8 mouse cellular contexts compared by ENCODE assay signal in the genomic region with DNA sequence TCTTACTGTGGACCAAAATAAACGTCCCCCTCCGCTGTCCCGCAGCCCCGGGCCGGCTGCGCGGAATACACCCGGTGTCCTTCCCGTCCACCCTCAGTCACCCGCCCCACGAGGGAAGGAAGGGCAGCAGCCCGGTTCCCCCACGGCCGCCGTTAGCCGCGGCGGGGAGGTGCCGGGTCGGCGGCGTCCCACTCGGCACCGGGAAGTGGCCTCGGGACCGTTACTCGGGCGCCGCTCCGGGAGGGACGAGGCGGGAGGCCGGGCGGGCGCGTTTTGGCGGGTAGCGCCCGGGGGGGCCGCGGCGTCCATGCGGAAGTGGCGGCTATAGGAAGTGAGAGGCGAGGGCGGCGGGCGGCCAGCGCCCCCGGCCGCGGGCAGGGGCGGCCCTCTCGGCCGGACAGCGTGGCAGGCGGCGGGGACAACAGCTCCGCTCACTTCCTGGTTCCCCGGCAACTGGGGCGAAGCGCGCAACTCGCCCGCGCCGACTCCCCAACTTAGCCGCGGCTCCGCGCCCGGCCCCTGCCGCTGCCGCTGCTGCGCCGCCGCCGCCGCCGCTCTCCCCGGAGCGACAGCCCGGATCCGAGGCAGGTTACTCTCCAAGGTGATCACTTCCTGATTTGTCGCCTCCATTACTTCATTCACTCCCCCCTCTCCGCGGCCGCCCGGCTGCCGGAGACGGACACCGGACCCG. TPM values are rescaled to one million over a fixed set of nuclear protein-coding genes. Genes with fewer than 3 reads are reported as not detected.
A peak's percentile ranks its signal among the peaks of the same experiment; 100 is the strongest.
DNase-seq lines count a peak whose midpoint lies in the region; ATAC-seq and TF ChIP-seq lines count a peak whose summit lies in the region.

No protein-coding gene starts in this region.

- H3K9me3 ChIP-seq in MEL (replicated peaks; ENCODE audit: insufficient read depth, low read length): no peaks in the 10 kb centered on the region
- no peaks in the 10 kb centered on the region for H3K9me3 ChIP-seq in embryonic facial prominence, embryonic 12.5 days

- TF ChIP-seq CTCF in cerebellum, adult 2 months (IDR thresholded peaks at IDR 0.05; ENCODE audit: borderline replicate concordance, insufficient read depth, low read depth, low read length): no peak
- no peak for TF ChIP-seq CTCF in MEL (IDR thresholded peaks at IDR 0.05 in 2 of 3, conservative IDR thresholded peaks at IDR 0.05 in 1 of 3; ENCODE audit: control insufficient read depth in 1 of 3, insufficient read depth in 1 of 3, low read depth in 2 of 3, low read length in 3 of 3, poor library complexity in 1 of 3, severe bottlenecking in 1 of 3)

- intact Hi-C loops in heart, postnatal 14 days (cut with DNase I): no loop called here

- H3K79me2 ChIP-seq in MEL (ENCODE audit: control insufficient read depth, insufficient read depth, low read length, poor library complexity): peaks cover 51% of the 10 kb centered on the region

- ATAC-seq in embryonic facial prominence, embryonic 12.5 days (ENCODE audit: insufficient number of reproducible peaks, insufficient read depth, low FRiP score, low TSS enrichment): peak; percentile 12; the same call in 1 of the 2 replicates

- H3K36me3 ChIP-seq in MEL (ENCODE audit: control insufficient read depth in 1 of 2, insufficient read depth in 2 of 2, low read length in 2 of 2): peaks cover 0 to 16% of the 10 kb centered on the region in 2 experiments; a peak in 3 of 4 replicates
- no peaks in the 10 kb centered on the region for H3K36me3 ChIP-seq in embryonic facial prominence, embryonic 12.5 days

- no peak for DNase-seq in cerebellum, adult 2 months
- no peak for DNase-seq in cerebellum, adult 9-11 months
- DNase-seq in MEL (ENCODE audit: low read depth, low spot score): peak; percentile 52
- peak; percentile 65 to 75 for DNase-seq in heart, postnatal 14 days
- peak; percentile 28 to 30 for DNase-seq in left cerebral cortex, adult 9 months (ENCODE audit: low spot score in 2 of 2)
- peak; percentile 75 to 84 for DNase-seq in lung, postnatal 4 days
- DNase-seq in spleen, adult 12 weeks (ENCODE audit: low spot score): peak; percentile 57

- no peak for TF ChIP-seq RAD21 in MEL (IDR thresholded peaks at IDR 0.05; ENCODE audit: low read depth, low read length)

- peak overlapping the region; percentile 98 for H3K9ac ChIP-seq in MEL (ENCODE audit: control insufficient read depth, low read depth, low read length, poor library complexity, severe bottlenecking)
- H3K9ac ChIP-seq in embryonic facial prominence, embryonic 12.5 days: peak overlapping the region; percentile 93

- H3K27me3 ChIP-seq in cerebellum, adult 2 months (ENCODE audit: control insufficient read depth, insufficient read depth, low read length): no peaks in the 10 kb centered on the region
- no peaks in the 10 kb centered on the region for H3K27me3 ChIP-seq in MEL (ENCODE audit: control insufficient read depth in 1 of 2, insufficient read depth in 2 of 2, low read length in 2 of 2)
- no peaks in the 10 kb centered on the region for H3K27me3 ChIP-seq in embryonic facial prominence, embryonic 12.5 days

- no peaks in the 10 kb centered on the region for H3K4me1 ChIP-seq in cerebellum, adult 2 months (ENCODE audit: control insufficient read depth, insufficient read depth, low read length)
- H3K4me1 ChIP-seq in MEL (ENCODE audit: control insufficient read depth in 1 of 2, insufficient read depth in 2 of 2, low read length in 2 of 2): peaks cover 2 to 4% of the 10 kb centered on the region in 2 experiments; a peak in 2 of 4 replicates
- peaks cover 7% of the 10 kb centered on the region for H3K4me1 ChIP-seq in embryonic facial prominence, embryonic 12.5 days

- peak overlapping the region; percentile 81 for H3K4me3 ChIP-seq in cerebellum, adult 2 months (replicated peaks; ENCODE audit: insufficient read depth, low read depth, low read length)
- H3K4me3 ChIP-seq in MEL (ENCODE audit: control insufficient read depth in 1 of 2, insufficient read depth in 1 of 2, low read depth in 2 of 2, low read length in 2 of 2): peak overlapping the region; percentile 72 to 95
- peak overlapping the region; percentile 98 for H3K4me3 ChIP-seq in embryonic facial prominence, embryonic 12.5 days

- under 1% methylated on average over 78 of the region's 93 CpGs for WGBS in cerebellum, adult 2 months
- 1% methylated on average over 67 of the region's 93 CpGs for WGBS in embryonic facial prominence, embryonic 12.5 days

- no peak for TF ChIP-seq POLR2A in cerebellum, adult 2 months (IDR thresholded peaks at IDR 0.05; ENCODE audit: borderline replicate concordance, insufficient read depth, low read length)
- no peak; a peak in 1 of 4 replicates for TF ChIP-seq POLR2A in MEL (IDR thresholded peaks at IDR 0.05; ENCODE audit: control insufficient read depth in 1 of 2, insufficient read depth in 1 of 2, low read depth in 1 of 2, low read length in 2 of 2, poor library complexity in 1 of 2)

- no peak for TF ChIP-seq EP300 in MEL (IDR thresholded peaks at IDR 0.05; ENCODE audit: low read depth in 1 of 2, low read length in 2 of 2)

- peak overlapping the region; percentile 42 for H3K27ac ChIP-seq in cerebellum, adult 2 months (ENCODE audit: insufficient read depth, low read length)
- H3K27ac ChIP-seq in MEL (ENCODE audit: control insufficient read depth, low read depth, low read length): peak overlapping the region; percentile 86
- H3K27ac ChIP-seq in embryonic facial prominence, embryonic 12.5 days: peak overlapping the region; percentile 99

- H3K4me2 ChIP-seq in embryonic facial prominence, embryonic 12.5 days (replicated peaks): peak overlapping the region; percentile 68

TF ChIP-seq in MEL, 35 proteins besides CTCF, POLR2A, EP300 and RAD21:
- TF ChIP-seq ZMIZ1 (IDR thresholded peaks at IDR 0.05; ENCODE audit: low read depth, low read length): no peak
- no peak for TF ChIP-seq CHD2 (IDR thresholded peaks at IDR 0.05; ENCODE audit: low read length)
- TF ChIP-seq ELF1 (IDR thresholded peaks at IDR 0.05; ENCODE audit: low read depth, low read length): peak; percentile 52; the same call in 1 of the 2 replicates
- no peak for TF ChIP-seq ZNF384 (IDR thresholded peaks at IDR 0.05; ENCODE audit: low read depth, low read length)

RNA-seq across cellular contexts. Expression of a gene that starts 52.3 kb away (rescaled TPM):
- polyA plus RNA-seq in cerebellum, adult 2 months (2012; rRNA removed): 27.8 and 31.3 TPM in 2 replicates
- 16.4 and 17.8 TPM in 2 replicates for total RNA-seq in MEL (2012; rRNA removed)
- polyA plus RNA-seq in MEL (2012; ENCODE audit: insufficient read depth in 1 of 2, insufficient read length in 2 of 2, low read depth in 1 of 2, low replicate concordance in 2 of 2, missing spikeins in 1 of 2): 10 to 100 TPM in 1 of 2 experiments, not detected in 1; 26.7 TPM
- polyA plus RNA-seq in embryonic facial prominence, embryonic 12.5 days (2016; fragmentation: Nextera tagmentation; extraction: Ambion mirVana): 14.4 and 14.6 TPM in 2 replicates
- total RNA-seq in heart, postnatal 14 days (2021): 10 to 100 TPM; 53.9 to 68.6 TPM

Comparison
In these comparisons a context has a peak if more than half of its experiments do, and no peak if none do; other contexts are left out.
1. DNase-seq: peak in MEL (single experiment), heart, postnatal 14 days (2 of 2), left cerebral cortex, adult 9 months (2 of 2), lung, postnatal 4 days (2 of 2) and spleen, adult 12 weeks (single experiment); none in cerebellum, adult 2 months (0 of 2) and cerebellum, adult 9-11 months (single experiment).
2. H3K27ac ChIP-seq: peak in every context shown above with its lines; median percentile 99 in embryonic facial prominence, embryonic 12.5 days; 86 in MEL; 42 in cerebellum, adult 2 months.
3. Peak in every context shown above with its lines, with median percentiles within 50 percentile points of each other: H3K4me3 ChIP-seq.